Mouse (Mus musculus) embryonic facial prominence, embryonic 11.5 days (tissue): ENCODE measurements at regions not wholly inside any gene's neighbourhood (a gene's known extent, or its start where the extent isn't known, plus 50 kb on each side); places are given as distances from the start of the nearest gene placed in this dataset.

ENCODE experiments used
- ATAC-seq: fragments of 200-750 bp; cut with Nextera tagmentation; replicated peaks from 2 replicates; pipeline ENCODE4 v1.8.0; 2017; ENCODE audit warnings: low read depth; ENCODE audit not compliant: insufficient number of reproducible peaks, low FRiP score, low TSS enrichment
- DNase-seq: peaks from one replicate; pipeline ENCODE4 v3.0.0-alpha.2; 2015; ENCODE audit warnings: low spot score
- H3K27ac ChIP-seq: fragments of 300-500 bp; sonication (generic); replicated peaks from 2 replicates; pipeline ENCODE4 v1.5.1; 2014; ENCODE audit warnings: mild to moderate bottlenecking, low read depth, low read length, control low read depth
- H3K27me3 ChIP-seq: fragments of 300-500 bp; sonication (generic); 2 replicates; pipeline ENCODE4 v1.6.1; 2014; ENCODE audit warnings: mild to moderate bottlenecking, low read length, moderate library complexity, mixed read lengths; ENCODE audit not compliant: control insufficient read depth, insufficient read depth
- H3K36me3 ChIP-seq: fragments of 300-500 bp; sonication (generic); replicated peaks from 2 replicates; pipeline ENCODE4 v1.6.1; 2014; ENCODE audit warnings: low read depth, mild to moderate bottlenecking, low read length, moderate library complexity, mixed read lengths; ENCODE audit not compliant: control insufficient read depth, insufficient read depth
- H3K4me1 ChIP-seq: fragments of 300-500 bp; sonication (generic); 2 replicates; pipeline ENCODE4 v1.6.1; 2014; ENCODE audit warnings: low read length, mixed read lengths; ENCODE audit not compliant: control insufficient read depth, insufficient read depth
- H3K4me2 ChIP-seq: fragments of 300-500 bp; sonication (generic); 2 replicates; pipeline ENCODE4 v1.6.1; 2014; ENCODE audit warnings: low read depth, mild to moderate bottlenecking, control low read depth, low read length, moderate library complexity
- H3K4me3 ChIP-seq: fragments of 300-500 bp; sonication (generic); 2 replicates; pipeline ENCODE4 v1.5.1; 2014; ENCODE audit warnings: low read depth, low read length, control low read depth
- H3K9ac ChIP-seq: fragments of 300-500 bp; sonication (generic); replicated peaks from 2 replicates; pipeline ENCODE4 v1.6.1; 2014; ENCODE audit warnings: mild to moderate bottlenecking, control low read depth, low read length
- H3K9me3 ChIP-seq: fragments of 300-500 bp; sonication (generic); replicated peaks from 2 replicates; pipeline ENCODE4 v1.6.1; 2016; ENCODE audit warnings: mild to moderate bottlenecking, low read length, inconsistent platforms, mixed read lengths; ENCODE audit not compliant: control insufficient read depth
- WGBS: fragments of 180-500 bp; shearing (Covaris S2); extraction: QIAGEN DNeasy Blood & Tissue Kit; methylation state at CpG from one replicate; pipeline ENCODE4 v1.1.7; 2014; 5-methylcytosine and 5-hydroxymethylcytosine counted together

- DNase-seq, result no peak
- no peak overlapping the region for H3K27ac ChIP-seq
- no peaks in the 10 kb centered on the region for H3K9me3 ChIP-seq
- no peak for ATAC-seq
- H3K27me3 ChIP-seq, result no peaks in the 10 kb centered on the region
- H3K4me1 ChIP-seq, result no peaks in the 10 kb centered on the region
- H3K4me2 ChIP-seq, result no peak overlapping the region
- no peak overlapping the region for H3K4me3 ChIP-seq
- 54% methylated on average over 4 of the region's 4 CpGs for WGBS
- H3K9ac ChIP-seq, result no peak overlapping the region
- H3K36me3 ChIP-seq, result no peaks in the 10 kb centered on the region
These were observed 204.2 kb upstream of the Tcerg1l start for GRCm38 (mm10) chr7:138601749-138602148.

DNA sequence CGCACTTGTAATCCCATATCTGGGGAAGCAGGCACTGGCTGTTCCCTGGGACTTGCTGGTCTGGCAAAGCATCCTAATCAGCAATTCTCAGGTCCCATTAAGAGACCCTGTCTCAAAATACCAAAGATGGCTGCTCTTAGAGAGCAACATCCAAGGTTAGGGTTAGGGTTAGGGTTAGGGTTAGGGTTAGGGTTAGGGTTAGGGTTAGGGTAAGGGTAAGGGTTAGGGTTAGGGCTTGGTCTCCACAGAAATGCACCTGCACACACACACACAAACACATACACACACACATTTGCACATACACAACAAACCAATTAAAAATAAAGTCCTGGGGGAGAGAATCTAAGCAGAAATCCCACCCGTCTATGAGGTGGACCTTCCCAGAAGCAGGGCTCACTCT lies 195.8 kb upstream of the Tcerg1l start:
- DNase-seq (no peak), ATAC-seq (no peak)
- no peaks in the 10 kb centered on the region for H3K36me3 ChIP-seq
- H3K9ac ChIP-seq, result no peak overlapping the region
- H3K27me3 ChIP-seq, result no peaks in the 10 kb centered on the region
- no peak overlapping the region for H3K4me2 ChIP-seq
- H3K4me3 ChIP-seq, result no peak overlapping the region
- H3K9me3 ChIP-seq, result no peaks in the 10 kb centered on the region
- H3K4me1 ChIP-seq, result no peaks in the 10 kb centered on the region
- WGBS, result 84% methylated on average over 2 of the region's 2 CpGs
- H3K27ac ChIP-seq, result no peak overlapping the region

DNA sequence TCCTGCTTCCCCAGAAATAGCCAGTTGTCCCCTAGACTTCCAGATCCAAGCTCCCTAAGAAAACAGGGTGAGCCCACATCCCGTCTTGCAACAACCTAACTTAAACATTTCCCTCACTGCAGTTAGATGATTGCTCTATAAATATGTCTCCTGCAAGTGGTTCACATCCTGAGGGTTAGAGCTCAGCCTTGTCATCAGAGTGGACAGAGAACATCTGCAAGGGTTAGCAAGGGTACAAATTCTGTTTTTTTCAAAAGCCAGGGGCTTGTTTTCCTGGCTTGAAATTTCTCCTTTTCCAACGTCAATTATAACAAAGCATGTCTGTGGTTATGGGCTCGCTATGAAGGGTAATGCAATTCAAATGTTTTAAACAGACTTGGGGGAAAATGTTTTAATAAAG lies 169.8 kb upstream of the Tcerg1l start:
- no peaks in the 10 kb centered on the region for H3K9me3 ChIP-seq
- no peak overlapping the region for H3K4me2 ChIP-seq
- 81% methylated on average over 3 of the region's 3 CpGs for WGBS
- no peak overlapping the region for H3K9ac ChIP-seq
- ATAC-seq (no peak), DNase-seq (no peak)
- no peaks in the 10 kb centered on the region for H3K27me3 ChIP-seq
- H3K4me3 ChIP-seq, result no peak overlapping the region
- no peaks in the 10 kb centered on the region; the same call in 1 of the 2 replicates for H3K4me1 ChIP-seq
- H3K36me3 ChIP-seq, result no peaks in the 10 kb centered on the region
- no peak overlapping the region for H3K27ac ChIP-seq

DNA sequence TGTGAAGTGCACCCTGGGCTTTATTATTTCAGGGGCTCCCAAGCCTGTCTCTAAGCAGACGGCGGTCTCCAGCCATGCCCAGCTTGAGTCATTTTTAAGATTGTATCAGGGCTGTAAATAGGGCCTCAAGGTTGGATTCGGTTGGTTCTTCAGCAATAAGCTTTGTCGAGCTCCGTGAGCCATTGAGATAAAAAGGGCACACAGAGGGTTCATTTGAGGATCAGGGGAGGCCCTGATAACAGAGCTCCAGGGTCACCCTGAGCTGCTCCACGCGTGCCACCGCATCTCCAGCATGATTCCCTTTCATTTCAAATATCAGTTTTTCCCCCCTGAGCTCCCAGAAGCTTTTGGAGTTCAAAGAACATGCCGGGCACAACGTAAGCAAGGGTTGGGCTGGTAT lies 154.1 kb upstream of the Tcerg1l start:
- H3K27ac ChIP-seq, result no peak overlapping the region
- no peak overlapping the region for H3K4me2 ChIP-seq
- H3K27me3 ChIP-seq, result no peaks in the 10 kb centered on the region
- no peaks in the 10 kb centered on the region for H3K4me1 ChIP-seq
- no peaks in the 10 kb centered on the region for H3K9me3 ChIP-seq
- no peak overlapping the region for H3K4me3 ChIP-seq
- 82% methylated on average over 10 of the region's 10 CpGs for WGBS
- DNase-seq (no peak), ATAC-seq (no peak)
- H3K36me3 ChIP-seq, result no peaks in the 10 kb centered on the region
- no peak overlapping the region for H3K9ac ChIP-seq

GRCm38 (mm10) chr7:138547881-138548280 lies 150.4 kb upstream of the Tcerg1l start:
- 71% methylated on average over 7 of the region's 7 CpGs for WGBS
- H3K36me3 ChIP-seq, result no peaks in the 10 kb centered on the region
- DNase-seq, result no peak
- no peak overlapping the region for H3K27ac ChIP-seq
- H3K9ac ChIP-seq, result no peak overlapping the region
- no peak overlapping the region for H3K4me2 ChIP-seq
- no peak for ATAC-seq
- H3K4me1 ChIP-seq, result no peaks in the 10 kb centered on the region
- no peaks in the 10 kb centered on the region for H3K9me3 ChIP-seq
- no peak overlapping the region for H3K4me3 ChIP-seq
- H3K27me3 ChIP-seq, result no peaks in the 10 kb centered on the region

DNA sequence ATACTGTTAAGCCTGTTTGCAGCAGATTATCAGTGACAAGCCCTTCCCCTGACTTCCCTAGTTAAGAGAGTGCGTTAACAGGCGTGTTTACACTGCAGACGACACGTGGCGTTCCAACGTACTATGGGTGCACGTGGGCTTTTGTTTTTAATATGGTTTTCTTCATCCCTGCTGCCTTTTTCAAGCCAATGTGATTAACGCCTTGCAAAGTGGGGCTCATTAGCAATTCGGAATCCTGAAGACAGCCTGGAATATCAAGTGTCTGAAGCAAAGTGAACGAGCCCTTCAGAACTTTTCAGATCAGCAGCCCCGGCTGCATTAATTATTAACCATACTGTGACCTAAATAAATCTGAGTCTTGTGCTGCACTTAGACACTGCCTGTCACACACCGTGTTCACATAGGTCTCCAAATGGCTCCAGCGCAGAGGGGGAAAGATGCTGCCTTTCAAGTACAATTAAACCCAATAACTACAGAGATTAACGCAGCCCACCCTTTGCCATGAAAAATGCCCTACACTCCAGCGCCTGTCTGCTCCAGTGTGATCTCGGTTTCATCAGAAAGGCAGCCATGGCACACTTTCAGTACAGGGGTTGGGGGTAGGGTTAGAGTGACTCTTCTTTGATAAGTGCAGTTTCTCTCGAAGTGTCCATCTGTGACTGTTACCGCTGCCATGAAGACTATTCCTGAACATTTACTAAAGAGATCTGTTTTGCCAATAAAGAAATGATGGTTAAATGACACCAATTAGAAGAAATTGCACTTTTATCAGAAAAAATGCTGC lies 140.7 kb upstream of the Tcerg1l start:
- 75% methylated on average over 18 of the region's 18 CpGs for WGBS
- H3K4me3 ChIP-seq, result no peak overlapping the region
- H3K4me1 ChIP-seq, result no peaks in the 10 kb centered on the region
- H3K4me2 ChIP-seq, result no peak overlapping the region
- H3K27me3 ChIP-seq, result no peaks in the 10 kb centered on the region
- ATAC-seq (no peak), DNase-seq (no peak)
- H3K27ac ChIP-seq, result no peak overlapping the region
- H3K36me3 ChIP-seq, result no peaks in the 10 kb centered on the region
- no peaks in the 10 kb centered on the region for H3K9me3 ChIP-seq
- H3K9ac ChIP-seq, result no peak overlapping the region

DNA sequence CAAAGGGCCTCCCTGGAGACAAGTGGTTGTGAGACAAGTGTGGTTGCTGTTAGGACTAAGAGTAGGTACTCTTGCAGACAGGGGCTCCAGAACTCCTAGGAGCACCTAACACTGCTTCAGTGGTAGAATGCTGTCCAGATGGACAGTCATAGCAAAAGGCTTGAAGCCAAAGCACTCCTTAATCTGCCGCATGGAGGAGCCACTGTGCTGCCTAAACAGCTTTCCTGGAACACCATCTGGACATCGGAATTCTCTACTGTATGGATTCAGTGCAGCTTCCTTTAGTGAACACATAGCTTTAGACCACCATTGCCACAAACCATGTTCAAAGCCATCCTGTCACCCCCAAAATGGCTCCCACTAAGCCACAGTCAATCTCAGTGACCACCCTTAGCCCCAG lies 128.6 kb upstream of the Tcerg1l start:
- 93% methylated on average over 2 of the region's 2 CpGs for WGBS
- no peak overlapping the region for H3K4me2 ChIP-seq
- no peak overlapping the region for H3K27ac ChIP-seq
- no peak overlapping the region for H3K4me3 ChIP-seq
- DNase-seq (no peak), ATAC-seq (no peak)
- H3K4me1 ChIP-seq, result no peaks in the 10 kb centered on the region
- H3K27me3 ChIP-seq, result no peaks in the 10 kb centered on the region
- no peaks in the 10 kb centered on the region for H3K9me3 ChIP-seq
- H3K9ac ChIP-seq, result no peak overlapping the region
- H3K36me3 ChIP-seq, result no peaks in the 10 kb centered on the region

DNA sequence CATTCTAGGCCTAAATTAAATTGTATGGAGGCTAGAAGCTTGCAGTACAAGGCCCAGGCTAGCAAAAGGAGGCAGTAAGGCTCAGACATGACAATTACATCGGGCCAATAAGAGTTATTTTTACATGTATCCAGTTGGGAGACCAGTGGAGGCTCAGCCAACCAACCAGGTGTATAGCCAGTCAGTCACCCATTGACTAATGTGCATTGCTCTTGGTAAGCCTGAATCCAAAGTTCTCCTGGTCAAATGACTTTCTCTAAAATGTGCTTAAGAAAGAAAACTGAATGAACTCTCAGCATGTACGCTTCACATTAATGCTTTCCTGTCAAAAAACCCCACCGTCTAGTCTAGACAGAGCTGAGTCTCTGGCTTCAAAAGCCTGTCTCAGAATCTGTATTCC lies 127.4 kb upstream of the Tcerg1l start:
- ATAC-seq, result no peak
- no peaks in the 10 kb centered on the region for H3K36me3 ChIP-seq
- H3K27ac ChIP-seq, result no peak overlapping the region
- H3K4me2 ChIP-seq, result no peak overlapping the region
- no peaks in the 10 kb centered on the region for H3K27me3 ChIP-seq
- H3K9ac ChIP-seq, result no peak overlapping the region
- no peak overlapping the region for H3K4me3 ChIP-seq
- WGBS, result 89% methylated on average over 3 of the region's 3 CpGs
- no peak for DNase-seq
- H3K4me1 ChIP-seq, result no peaks in the 10 kb centered on the region
- no peaks in the 10 kb centered on the region for H3K9me3 ChIP-seq
